Mouse (Mus musculus) liver, embryonic 14.5 days (tissue): ENCODE results near the gene Cpt1b. TPM values are rescaled to one million over a fixed set of nuclear protein-coding genes. Genes with fewer than 3 reads are reported as not detected.

ENCODE experiments used
- ATAC-seq: fragments of 200-750 bp; cut with Nextera tagmentation; 2 replicates; pipeline ENCODE4 v1.8.0; 2017; ENCODE audit warnings: moderate number of reproducible peaks, mild to moderate bottlenecking, moderate library complexity; ENCODE audit not compliant: insufficient read depth
- DNase-seq, 3 experiments: peaks; one replicate each; pipeline ENCODE4 v3.0.0-alpha.2; 2012 to 2013; ENCODE audit warnings: low read depth in 3 of 3, low spot score in 3 of 3
- H3K27ac ChIP-seq: fragments of 300-500 bp; sonication (generic); 2 replicates; pipeline ENCODE4 v1.5.1; 2014; ENCODE audit warnings: moderate library complexity, mild to moderate bottlenecking, control low read depth, inconsistent platforms
- H3K27me3 ChIP-seq: fragments of 300-500 bp; sonication (generic); 2 replicates; pipeline ENCODE4 v1.6.1; 2014; ENCODE audit warnings: mild to moderate bottlenecking, low read length, moderate library complexity; ENCODE audit not compliant: control insufficient read depth, insufficient read depth
- H3K36me3 ChIP-seq: fragments of 300-500 bp; sonication (generic); replicated peaks from 2 replicates; pipeline ENCODE4 v1.6.1; 2014; ENCODE audit warnings: low read depth; ENCODE audit not compliant: control insufficient read depth, insufficient read depth
- H3K4me1 ChIP-seq, 2 experiments: fragments of 200-500 bp in 1 of 2; fragments of 300-500 bp in 1 of 2; sonication (generic) in 1 of 2; replicated peaks; 2 replicates each; pipeline ENCODE4 v1.6.1; 2012 to 2014; ENCODE audit warnings: antibody characterized with exemption in 1 of 2, inconsistent platforms in 1 of 2, low read length in 1 of 2; ENCODE audit not compliant: control insufficient read depth in 2 of 2, insufficient read depth in 2 of 2
- H3K4me2 ChIP-seq: fragments of 300-500 bp; sonication (generic); 2 replicates; pipeline ENCODE4 v1.6.1; 2014; ENCODE audit warnings: low read depth, mild to moderate bottlenecking, control low read depth, moderate library complexity
- H3K4me3 ChIP-seq, 2 experiments: fragments of 200-500 bp in 1 of 2; fragments of 300-500 bp in 1 of 2; sonication (generic) in 1 of 2; 2 replicates each; pipeline ENCODE4 v1.5.1; 2012 to 2014; ENCODE audit warnings: low read depth in 2 of 2, low read length in 2 of 2, mild to moderate bottlenecking in 2 of 2, control low read depth in 1 of 2, inconsistent platforms in 1 of 2, moderate library complexity in 1 of 2; ENCODE audit not compliant: insufficient read depth in 1 of 2
- H3K9ac ChIP-seq: fragments of 300-500 bp; sonication (generic); replicated peaks from 2 replicates; pipeline ENCODE4 v1.6.1; 2014; ENCODE audit warnings: mild to moderate bottlenecking, control low read depth, moderate library complexity
- H3K9me3 ChIP-seq: fragments of 300-500 bp; sonication (generic); 2 replicates; pipeline ENCODE4 v1.6.1; 2016; ENCODE audit warnings: low read length, mixed read lengths; ENCODE audit not compliant: control insufficient read depth
- CTCF ChIP-seq: IDR thresholded peaks from 2 replicates; pipeline ENCODE4 v1.5.1; 2016; ENCODE audit warnings: antibody characterized with exemption, low read depth, control low read depth
- EP300 ChIP-seq: IDR thresholded peaks from 2 replicates; pipeline ENCODE4 v1.6.1; 2016; ENCODE audit warnings: antibody characterized with exemption, low read depth
- WGBS: fragments of 180-500 bp; shearing (Covaris S2); extraction: QIAGEN DNeasy Blood & Tissue Kit; methylation state at CpG from one replicate; pipeline ENCODE4 v1.1.7; 2014; ENCODE audit not compliant: insufficient replicate concordance; 5-methylcytosine and 5-hydroxymethylcytosine counted together
- polyA plus RNA-seq, 2 experiments: library from polyadenylated mRNA; depleted of rRNA in 1 of 2; stranded (reverse) in 1 of 2; unstranded in 1 of 2; fragments of >200 nt; fragmentation: Nextera tagmentation in 1 of 2; extraction: Ambion mirVana in 1 of 2; gene quantifications; 2 replicates each; pipeline versions ENCODE4 v1.2.1 to v1.2.3; 2012 to 2014

The Cpt1b gene
- polyA plus RNA-seq, 2 experiments: 1.5 to 2.1 TPM

DNA sequence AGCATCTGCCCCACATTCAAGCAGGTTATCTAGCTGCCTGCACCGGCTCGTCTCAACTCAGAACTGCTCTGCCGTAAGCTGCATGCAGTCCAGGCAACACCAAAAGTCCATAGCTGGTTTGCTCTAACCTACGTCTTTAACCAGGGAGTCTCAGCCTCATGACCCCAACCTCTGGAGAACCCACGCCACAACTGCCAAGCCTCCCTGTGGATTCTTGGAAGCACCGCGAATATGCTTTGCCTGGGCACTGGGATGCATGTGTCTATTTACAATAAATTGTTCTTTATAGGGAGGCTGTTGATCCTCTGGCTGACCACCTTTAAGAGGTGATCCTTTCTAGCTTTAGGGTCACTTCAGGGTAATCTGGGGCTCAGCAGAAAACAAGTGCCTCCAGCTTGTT, 53.1 kb downstream of the Cpt1b start:
- WGBS: 77% methylated on average over 7 of the region's 7 CpGs
- H3K9ac ChIP-seq: no peak overlapping the region
- ATAC-seq: no peak
- H3K4me3 ChIP-seq: 0 out of 4 replicates have a peak overlapping the region, but pooled peaks of 1 of the 2 experiments have one; percentile 69
- no peaks in the 10 kb centered on the region for H3K9me3 ChIP-seq
- H3K27ac ChIP-seq: no peak overlapping the region
- H3K4me2 ChIP-seq: peak overlapping the region; percentile 75
- TF ChIP-seq EP300 (no peak), CTCF (no peak)
- peaks cover 51% of the 10 kb centered on the region for H3K36me3 ChIP-seq
- DNase-seq: no peak
- peaks cover 10% of the 10 kb centered on the region for H3K27me3 ChIP-seq
- peaks cover 0 to 4% of the 10 kb centered on the region in 2 experiments; a peak in 1 of 4 replicates for H3K4me1 ChIP-seq

DNA sequence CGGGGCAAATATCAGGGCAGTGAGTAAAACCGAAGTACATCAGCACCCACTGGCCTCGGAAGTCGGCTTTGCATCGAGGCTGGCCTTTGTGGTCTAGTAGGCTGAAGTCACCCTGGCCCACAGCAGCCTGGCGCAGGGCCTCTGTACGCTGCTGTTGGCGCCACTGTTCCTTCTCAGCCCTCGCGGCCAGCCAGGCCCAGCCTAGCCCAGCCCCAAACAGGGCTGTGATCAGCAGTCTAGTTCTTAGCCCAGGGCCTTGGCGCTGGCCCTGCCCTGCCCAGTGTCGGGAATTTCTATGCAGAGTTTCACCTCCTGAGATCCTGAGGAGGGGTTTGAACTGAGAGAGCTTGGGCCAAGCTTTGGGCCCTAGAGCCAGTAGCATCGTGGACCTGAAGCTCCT, 53.6 kb downstream of the Cpt1b start:
- Histone ChIP-seq H3K4me1 (0 out of 4 replicates have a peak, but pooled peaks cover 0 to 3% of the 10 kb centered on the region in 2 experiments), H3K27me3 (peaks cover 6% of the 10 kb centered on the region; the same call in 1 of the 2 replicates), H3K4me2 (no peak overlapping the region), H3K36me3 (peaks cover 55% of the 10 kb centered on the region), H3K27ac (no peak overlapping the region), H3K4me3 (no peak overlapping the region), H3K9ac (no peak overlapping the region), H3K9me3 (no peaks in the 10 kb centered on the region)
- no peak for TF ChIP-seq CTCF
- TF ChIP-seq EP300: no peak
- ATAC-seq (no peak), DNase-seq (no peak)
- WGBS: 84% methylated on average over 13 of the region's 13 CpGs

Other genes with a start within 250 kb of the Cpt1b start
- 21.6 and 23.7 TPM in 2 replicates for gene Plxnb2, start 245.1 kb downstream of the Cpt1b start, polyA plus RNA-seq (2012; rRNA removed)
- 16.4 and 18.3 TPM in 2 replicates for gene Plxnb2, start 245.1 kb downstream of the Cpt1b start, polyA plus RNA-seq (2014; fragmentation: Nextera tagmentation; extraction: Ambion mirVana)
- gene Dennd6b, start 229.4 kb downstream of the Cpt1b start, polyA plus RNA-seq (2012; rRNA removed): 4.5 TPM in 2 replicates
- gene Dennd6b, start 229.4 kb downstream of the Cpt1b start, polyA plus RNA-seq (2014; fragmentation: Nextera tagmentation; extraction: Ambion mirVana): 1.6 and 2.4 TPM in 2 replicates
- gene Ppp6r2, start 214.3 kb downstream of the Cpt1b start, polyA plus RNA-seq (2012; rRNA removed): 11.6 and 15.3 TPM in 2 replicates
- 17.7 and 19.5 TPM in 2 replicates for gene Ppp6r2, start 214.3 kb downstream of the Cpt1b start, polyA plus RNA-seq (2014; fragmentation: Nextera tagmentation; extraction: Ambion mirVana)
- gene Sbf1, start 110.6 kb downstream of the Cpt1b start, polyA plus RNA-seq (2012; rRNA removed): 20.8 and 29.3 TPM in 2 replicates
- 17.8 and 23.5 TPM in 2 replicates for gene Sbf1, start 110.6 kb downstream of the Cpt1b start, polyA plus RNA-seq (2014; fragmentation: Nextera tagmentation; extraction: Ambion mirVana)
- gene Adm2, start 103.1 kb downstream of the Cpt1b start, polyA plus RNA-seq (2012; rRNA removed): 2.5 and 2.7 TPM in 2 replicates
- 1.2 and 1.6 TPM in 2 replicates for gene Adm2, start 103.1 kb downstream of the Cpt1b start, polyA plus RNA-seq (2014; fragmentation: Nextera tagmentation; extraction: Ambion mirVana)
- gene Miox, start 91.5 kb downstream of the Cpt1b start, polyA plus RNA-seq (2012; rRNA removed): 9.7 and 11.2 TPM in 2 replicates
- gene Miox, start 91.5 kb downstream of the Cpt1b start, polyA plus RNA-seq (2014; fragmentation: Nextera tagmentation; extraction: Ambion mirVana): 10.2 and 10.8 TPM in 2 replicates
- gene Lmf2, start 70.2 kb downstream of the Cpt1b start, polyA plus RNA-seq (2012; rRNA removed): 12.3 and 15.1 TPM in 2 replicates
- gene Lmf2, start 70.2 kb downstream of the Cpt1b start, polyA plus RNA-seq (2014; fragmentation: Nextera tagmentation; extraction: Ambion mirVana): 17.2 and 18.9 TPM in 2 replicates
- gene Ncaph2, start 70.1 kb downstream of the Cpt1b start, polyA plus RNA-seq (2012; rRNA removed): 63.8 and 77.0 TPM in 2 replicates
- gene Ncaph2, start 70.1 kb downstream of the Cpt1b start, polyA plus RNA-seq (2014; fragmentation: Nextera tagmentation; extraction: Ambion mirVana): 104 and 106 TPM in 2 replicates
- gene Sco2, start 52.0 kb downstream of the Cpt1b start, polyA plus RNA-seq (2012; rRNA removed): 9.8 and 10.7 TPM in 2 replicates
- gene Sco2, start 52.0 kb downstream of the Cpt1b start, polyA plus RNA-seq (2014; fragmentation: Nextera tagmentation; extraction: Ambion mirVana): 2.8 and 4.4 TPM in 2 replicates
- gene Tymp, start 48.8 kb downstream of the Cpt1b start, polyA plus RNA-seq (2012; rRNA removed): 0.70 and 0.88 TPM in 2 replicates
- gene Tymp, start 48.8 kb downstream of the Cpt1b start, polyA plus RNA-seq (2014; fragmentation: Nextera tagmentation; extraction: Ambion mirVana): 0.40 and 0.56 TPM in 2 replicates
- gene Odf3b, start 46.6 kb downstream of the Cpt1b start, polyA plus RNA-seq (2012; rRNA removed): 0.76 and 0.89 TPM in 2 replicates
- gene Odf3b, start 46.6 kb downstream of the Cpt1b start, polyA plus RNA-seq (2014; fragmentation: Nextera tagmentation; extraction: Ambion mirVana): 0.57 and 1.3 TPM in 2 replicates
- gene Klhdc7b, start 40.9 kb downstream of the Cpt1b start, polyA plus RNA-seq (2012; rRNA removed): not detected in 2 replicates
- gene Klhdc7b, start 40.9 kb downstream of the Cpt1b start, polyA plus RNA-seq (2014; fragmentation: Nextera tagmentation; extraction: Ambion mirVana): not detected in 2 replicates
- gene Syce3, start 15.4 kb downstream of the Cpt1b start, polyA plus RNA-seq (2012; rRNA removed): not detected in 2 replicates
- gene Syce3, start 15.4 kb downstream of the Cpt1b start, polyA plus RNA-seq (2014; fragmentation: Nextera tagmentation; extraction: Ambion mirVana): not detected in 2 replicates
- gene C730034F03Rik, start 3.7 kb upstream of the Cpt1b start, polyA plus RNA-seq (2012; rRNA removed): 0.57 and 0.89 TPM in 2 replicates
- gene C730034F03Rik, start 3.7 kb upstream of the Cpt1b start, polyA plus RNA-seq (2014; fragmentation: Nextera tagmentation; extraction: Ambion mirVana): 0.56 and 0.69 TPM in 2 replicates
- 0.19 and 0.58 TPM in 2 replicates for gene Gm44502, start 3.8 kb upstream of the Cpt1b start, polyA plus RNA-seq (2012; rRNA removed)
- gene Gm44502, start 3.8 kb upstream of the Cpt1b start, polyA plus RNA-seq (2014; fragmentation: Nextera tagmentation; extraction: Ambion mirVana): 0.14 and 0.34 TPM in 2 replicates
- gene Chkb, start 4.0 kb upstream of the Cpt1b start, polyA plus RNA-seq (2012; rRNA removed): 13.7 and 19.3 TPM in 2 replicates
- gene Chkb, start 4.0 kb upstream of the Cpt1b start, polyA plus RNA-seq (2014; fragmentation: Nextera tagmentation; extraction: Ambion mirVana): 18.3 and 20.5 TPM in 2 replicates
- gene Mapk8ip2, start 28.1 kb upstream of the Cpt1b start, polyA plus RNA-seq (2012; rRNA removed): 0.02 and 0.08 TPM in 2 replicates
- not detected in 2 replicates for gene Mapk8ip2, start 28.1 kb upstream of the Cpt1b start, polyA plus RNA-seq (2014; fragmentation: Nextera tagmentation; extraction: Ambion mirVana)
- gene Arsa, start 51.6 kb upstream of the Cpt1b start, polyA plus RNA-seq (2012; rRNA removed): 3.2 and 3.4 TPM in 2 replicates
- 2.7 and 3.1 TPM in 2 replicates for gene Arsa, start 51.6 kb upstream of the Cpt1b start, polyA plus RNA-seq (2014; fragmentation: Nextera tagmentation; extraction: Ambion mirVana)
- gene Shank3, start 73.8 kb upstream of the Cpt1b start, polyA plus RNA-seq (2012; rRNA removed): 2.0 and 2.1 TPM in 2 replicates
- gene Shank3, start 73.8 kb upstream of the Cpt1b start, polyA plus RNA-seq (2014; fragmentation: Nextera tagmentation; extraction: Ambion mirVana): 0.39 and 0.63 TPM in 2 replicates
- 0.04 and 0.05 TPM in 2 replicates for gene Acr, start 142.5 kb upstream of the Cpt1b start, polyA plus RNA-seq (2012; rRNA removed)
- not detected in 2 replicates for gene Acr, start 142.5 kb upstream of the Cpt1b start, polyA plus RNA-seq (2014; fragmentation: Nextera tagmentation; extraction: Ambion mirVana)
- 5.7 and 6.2 TPM in 2 replicates for gene Rabl2, start 166.1 kb upstream of the Cpt1b start, polyA plus RNA-seq (2012; rRNA removed)
- 6.9 and 7.5 TPM in 2 replicates for gene Rabl2, start 166.1 kb upstream of the Cpt1b start, polyA plus RNA-seq (2014; fragmentation: Nextera tagmentation; extraction: Ambion mirVana)